Mouse (Mus musculus): ENCODE measurements around the gene Tmem54. TPM values are rescaled to one million over a fixed set of nuclear protein-coding genes. Genes with fewer than 3 reads are reported as not detected.

Gene Tmem54
- polyA plus RNA-seq, 1 experiment: not detected

DNA sequence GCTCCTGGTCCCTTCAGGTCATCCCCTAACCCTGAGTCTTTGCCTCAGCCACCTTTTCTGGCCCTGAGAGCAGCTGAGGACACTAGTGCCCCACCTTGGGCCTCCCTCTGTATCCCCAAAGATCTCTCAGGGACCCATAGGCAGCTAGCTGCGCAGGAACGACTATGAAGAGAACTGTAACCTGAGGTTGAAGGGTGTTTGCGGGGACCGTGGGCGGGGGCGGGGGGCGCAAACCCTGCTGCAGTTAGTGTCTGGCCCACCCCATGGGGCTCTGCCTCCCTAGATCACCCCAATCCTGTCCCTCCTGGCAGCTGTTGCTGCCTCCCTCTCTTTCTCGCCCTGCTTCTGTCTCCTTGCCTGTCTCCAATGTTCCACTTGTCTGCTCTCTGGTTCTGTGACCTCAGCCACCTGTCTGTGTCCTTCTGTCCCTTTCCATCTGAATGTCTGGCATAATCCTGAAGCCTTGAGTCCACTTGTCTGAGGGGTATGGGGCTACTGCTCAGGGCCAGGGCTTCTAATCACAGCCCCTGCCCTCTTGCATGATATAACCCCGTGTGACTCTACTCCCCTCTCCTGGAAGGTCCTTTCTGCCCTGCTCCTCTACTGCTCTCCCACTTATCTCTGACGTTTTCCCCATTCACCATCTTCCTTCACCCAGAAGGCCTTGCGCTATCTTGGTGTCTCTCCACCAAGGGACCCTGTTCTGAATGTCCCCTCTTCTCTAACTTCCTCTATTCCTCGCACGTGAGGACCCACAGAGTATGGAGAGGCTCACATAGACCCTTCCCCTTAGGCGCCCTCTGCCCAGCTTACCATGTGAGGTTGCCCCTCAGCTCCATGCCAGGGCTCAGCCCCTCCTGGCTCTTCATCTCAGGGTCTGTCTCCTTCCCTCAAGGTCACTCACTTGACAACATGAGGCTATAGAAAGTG is 32.3 kb downstream of the Tmem54 start:
- Histone ChIP-seq H3K27me3 (replicated peaks) (peaks cover 77% of the 10 kb centered on the region), H3K4me3 (replicated peaks) (peak overlapping the region; percentile 85), H3K9me3 (no peaks in the 10 kb centered on the region), H3K4me1 (peaks cover 71% of the 10 kb centered on the region), H3K36me3 (replicated peaks; ENCODE audit: low read length) (no peaks in the 10 kb centered on the region)
- no peak for TF ChIP-seq GATA1 (IDR thresholded peaks at IDR 0.05; ENCODE audit: borderline replicate concordance, low read length)
- TF ChIP-seq FLI1 (IDR thresholded peaks at IDR 0.05; ENCODE audit: low read length): no peak

GRCm38 (mm10) chr4:129139642-129140041 is 34.3 kb downstream of the Tmem54 start:
- Histone ChIP-seq H3K9me3 (no peaks in the 10 kb centered on the region), H3K4me1 (peaks cover 84% of the 10 kb centered on the region), H3K4me3 (replicated peaks) (no peak overlapping the region), H3K27me3 (replicated peaks) (peaks cover 72% of the 10 kb centered on the region), H3K36me3 (replicated peaks; ENCODE audit: low read length) (peaks cover 9% of the 10 kb centered on the region)
- TF ChIP-seq GATA1 (IDR thresholded peaks at IDR 0.05; ENCODE audit: borderline replicate concordance, low read length) (no peak), FLI1 (IDR thresholded peaks at IDR 0.05; ENCODE audit: low read length) (no peak)

- Histone ChIP-seq H3K36me3 (replicated peaks; ENCODE audit: low read length) (peaks cover 17% of the 10 kb centered on the region), H3K27me3 (replicated peaks) (peaks cover 62% of the 10 kb centered on the region), H3K9me3 (no peaks in the 10 kb centered on the region), H3K4me3 (replicated peaks) (no peak overlapping the region), H3K4me1 (peaks cover 84% of the 10 kb centered on the region)
- TF ChIP-seq GATA1 (IDR thresholded peaks at IDR 0.05; ENCODE audit: borderline replicate concordance, low read length): no peak
- TF ChIP-seq FLI1 (IDR thresholded peaks at IDR 0.05; ENCODE audit: low read length): no peak
These were observed 35.5 kb downstream of the Tmem54 start for GRCm38 (mm10) chr4:129140808-129141207.

- H3K4me1 ChIP-seq: peaks cover 86% of the 10 kb centered on the region
- H3K4me3 ChIP-seq (replicated peaks): peak overlapping the region; percentile 16
- H3K9me3 ChIP-seq: no peaks in the 10 kb centered on the region
- TF ChIP-seq FLI1 (IDR thresholded peaks at IDR 0.05; ENCODE audit: low read length) (no peak), GATA1 (IDR thresholded peaks at IDR 0.05; ENCODE audit: borderline replicate concordance, low read length) (no peak)
- peaks cover 52% of the 10 kb centered on the region for H3K27me3 ChIP-seq (replicated peaks)
- peaks cover 17% of the 10 kb centered on the region for H3K36me3 ChIP-seq (replicated peaks; ENCODE audit: low read length)
These were observed 36.5 kb downstream of the Tmem54 start for GRCm38 (mm10) chr4:129141560-129142438.

- peaks cover 83% of the 10 kb centered on the region for H3K4me1 ChIP-seq
- TF ChIP-seq GATA1 (IDR thresholded peaks at IDR 0.05; ENCODE audit: borderline replicate concordance, low read length) (no peak), FLI1 (IDR thresholded peaks at IDR 0.05; ENCODE audit: low read length) (no peak)
- peaks cover 45% of the 10 kb centered on the region for H3K27me3 ChIP-seq (replicated peaks)
- no peaks in the 10 kb centered on the region for H3K9me3 ChIP-seq
- H3K36me3 ChIP-seq (replicated peaks; ENCODE audit: low read length): peaks cover 18% of the 10 kb centered on the region
- H3K4me3 ChIP-seq (replicated peaks): no peak overlapping the region
These were observed 37.2 kb downstream of the Tmem54 start for GRCm38 (mm10) chr4:129142439-129143045.

- no peak for TF ChIP-seq FLI1 (IDR thresholded peaks at IDR 0.05; ENCODE audit: low read length)
- no peak for TF ChIP-seq GATA1 (IDR thresholded peaks at IDR 0.05; ENCODE audit: borderline replicate concordance, low read length)
- peaks cover 27% of the 10 kb centered on the region for H3K36me3 ChIP-seq (replicated peaks; ENCODE audit: low read length)
- H3K27me3 ChIP-seq (replicated peaks): peaks cover 35% of the 10 kb centered on the region
- H3K4me3 ChIP-seq (replicated peaks): no peak overlapping the region
- H3K4me1 ChIP-seq: peaks cover 87% of the 10 kb centered on the region
- no peaks in the 10 kb centered on the region for H3K9me3 ChIP-seq
These were observed 38.2 kb downstream of the Tmem54 start for GRCm38 (mm10) chr4:129143509-129143908.

- H3K27me3 ChIP-seq (replicated peaks): peaks cover 23% of the 10 kb centered on the region
- no peaks in the 10 kb centered on the region for H3K9me3 ChIP-seq
- no peak overlapping the region for H3K4me3 ChIP-seq (replicated peaks)
- no peak for TF ChIP-seq FLI1 (IDR thresholded peaks at IDR 0.05; ENCODE audit: low read length)
- TF ChIP-seq GATA1 (IDR thresholded peaks at IDR 0.05; ENCODE audit: borderline replicate concordance, low read length): no peak
- H3K4me1 ChIP-seq: peaks cover 78% of the 10 kb centered on the region
- H3K36me3 ChIP-seq (replicated peaks; ENCODE audit: low read length): peaks cover 38% of the 10 kb centered on the region
These were observed 39.3 kb downstream of the Tmem54 start for GRCm38 (mm10) chr4:129144401-129145367.

- peaks cover 71% of the 10 kb centered on the region for H3K4me1 ChIP-seq
- H3K9me3 ChIP-seq: no peaks in the 10 kb centered on the region
- H3K4me3 ChIP-seq (replicated peaks): no peak overlapping the region
- H3K27me3 ChIP-seq (replicated peaks): peaks cover 16% of the 10 kb centered on the region
- no peak for TF ChIP-seq GATA1 (IDR thresholded peaks at IDR 0.05; ENCODE audit: borderline replicate concordance, low read length)
- TF ChIP-seq FLI1 (IDR thresholded peaks at IDR 0.05; ENCODE audit: low read length): no peak
- H3K36me3 ChIP-seq (replicated peaks; ENCODE audit: low read length): peaks cover 45% of the 10 kb centered on the region
These were observed 40.1 kb downstream of the Tmem54 start for GRCm38 (mm10) chr4:129145411-129145810.

All from megakaryocyte, embryonic 14.5 days (primary cell).